Mouse (Mus musculus) thymus, postnatal 25 days (tissue): Measurements from ENCODE around the gene Aplp1.

Source experiments
- DNase-seq: peaks from one replicate; pipeline ENCODE4 v3.0.0; 2022

Aplp1 gene

DNA sequence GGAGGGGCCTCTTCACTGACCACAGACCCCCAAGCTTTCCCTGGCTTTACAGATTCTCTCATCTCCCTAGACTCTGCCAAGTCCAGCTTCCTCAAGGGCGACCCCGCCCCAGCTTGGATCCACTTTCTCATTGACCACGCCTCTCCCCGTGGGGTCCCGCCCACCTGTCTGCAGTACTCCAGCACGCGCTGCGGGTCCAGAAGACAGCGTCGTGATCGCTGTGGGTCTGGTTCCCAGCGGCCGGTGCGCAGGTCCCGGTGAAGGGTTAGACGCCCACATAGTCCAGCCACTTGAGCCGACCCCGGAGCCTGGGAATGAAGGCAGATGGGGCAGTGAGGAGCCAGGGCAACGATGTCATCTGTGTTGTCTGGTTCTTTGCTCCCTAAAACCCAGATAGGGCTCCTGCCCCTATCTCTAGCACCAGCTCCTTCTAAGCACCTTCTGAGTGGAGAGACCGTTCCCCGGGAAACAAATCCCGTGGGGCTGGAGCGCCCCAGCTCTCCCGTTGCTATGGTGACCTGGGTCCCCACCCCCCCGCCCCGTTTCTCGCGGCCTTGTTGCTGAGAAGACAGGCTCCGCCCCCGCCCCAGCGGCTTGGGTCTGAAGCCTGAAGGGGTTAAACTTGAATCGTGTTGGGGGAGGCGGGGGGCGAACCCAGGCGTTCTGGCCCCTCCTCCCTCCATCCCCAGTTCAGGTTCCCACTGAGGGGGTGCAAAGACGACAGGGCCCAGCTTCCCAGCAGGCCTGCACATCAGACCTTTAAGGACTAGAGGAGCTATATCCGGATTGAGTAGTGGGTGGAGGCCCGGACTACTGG, 973 bp downstream of the Aplp1 start:
- no peak for DNase-seq

DNA sequence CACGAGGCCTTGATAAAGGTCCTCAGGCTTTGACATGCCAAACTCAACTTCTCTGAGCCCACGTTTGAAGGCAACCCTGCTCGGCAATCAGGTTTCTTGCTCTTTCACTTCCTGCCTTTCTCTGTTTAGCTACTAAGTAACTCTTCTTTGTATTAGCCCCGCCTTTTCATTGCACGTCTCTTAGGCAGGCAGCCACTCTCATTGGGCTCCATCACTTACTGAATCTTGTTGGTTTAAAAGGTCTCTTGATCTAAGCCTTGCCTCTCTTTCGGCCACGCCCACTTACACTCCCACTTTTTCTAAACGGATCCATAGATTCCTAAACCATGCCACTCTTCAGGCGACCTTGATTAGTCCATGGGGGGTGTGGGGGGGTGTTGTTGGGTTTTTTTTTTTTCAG, 1.6 kb downstream of the Aplp1 start:
- DNase-seq = no peak

DNA sequence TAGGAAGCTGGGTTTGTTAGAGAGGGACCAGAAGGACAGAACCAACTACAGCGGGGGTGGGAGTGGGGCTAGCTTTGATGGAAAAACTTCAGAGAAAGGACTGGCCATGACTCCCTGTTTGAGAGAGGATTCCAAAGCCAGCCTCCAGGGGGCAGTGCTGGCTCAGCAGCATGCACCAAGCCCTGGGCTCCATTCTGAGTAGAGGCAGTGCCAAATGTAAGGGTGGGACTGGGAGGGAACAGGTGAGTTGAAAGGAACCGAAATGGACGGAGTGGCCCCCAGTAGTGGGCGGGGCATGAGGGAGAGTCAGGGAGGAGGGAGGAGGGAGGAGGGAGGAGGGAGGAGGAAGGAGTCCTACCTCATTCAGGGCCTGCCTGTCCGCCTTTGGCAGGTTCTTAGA, 4.6 kb downstream of the Aplp1 start:
- DNase-seq = peak; percentile 57

DNA sequence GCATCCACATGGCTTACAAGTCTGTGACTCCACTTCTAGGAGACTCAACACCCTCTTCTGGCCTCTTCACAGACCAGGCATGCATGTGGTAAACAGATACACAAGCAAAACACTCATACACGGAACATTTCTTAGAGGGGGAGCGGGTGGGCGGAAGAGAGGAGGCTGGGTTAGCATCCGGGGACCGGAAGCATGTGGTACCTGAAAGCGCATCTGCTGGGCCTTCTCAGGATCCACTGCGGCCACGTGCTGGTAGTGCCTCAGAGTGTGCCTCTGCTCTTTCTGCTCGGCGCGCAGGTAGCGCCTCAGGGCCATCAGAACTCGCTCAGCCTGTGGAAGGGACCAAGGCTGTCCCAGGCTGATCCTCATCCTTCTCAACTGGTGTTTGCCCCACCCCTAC, 5.6 kb downstream of the Aplp1 start:
- DNase-seq = no peak

DNA sequence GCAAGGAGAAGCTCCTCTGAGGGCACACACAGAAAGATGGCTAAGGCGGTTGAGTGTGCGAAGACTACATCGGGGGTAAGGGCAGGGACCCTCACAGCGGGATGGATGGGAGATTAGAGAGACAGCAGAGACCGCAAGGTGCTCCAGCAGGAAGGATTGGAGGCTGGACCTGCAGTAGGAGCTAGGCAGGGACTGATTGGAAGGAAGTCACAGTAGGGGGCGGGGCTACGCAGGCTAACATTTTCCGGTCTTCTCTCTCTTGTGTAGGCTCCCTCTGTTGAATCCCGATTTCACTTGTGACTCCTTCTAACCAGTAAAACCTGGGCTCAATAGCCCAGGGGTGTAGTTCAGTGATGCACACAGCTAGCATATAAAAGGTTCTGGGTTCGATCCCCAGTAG, 8.5 kb downstream of the Aplp1 start:
- no peak for DNase-seq

DNA sequence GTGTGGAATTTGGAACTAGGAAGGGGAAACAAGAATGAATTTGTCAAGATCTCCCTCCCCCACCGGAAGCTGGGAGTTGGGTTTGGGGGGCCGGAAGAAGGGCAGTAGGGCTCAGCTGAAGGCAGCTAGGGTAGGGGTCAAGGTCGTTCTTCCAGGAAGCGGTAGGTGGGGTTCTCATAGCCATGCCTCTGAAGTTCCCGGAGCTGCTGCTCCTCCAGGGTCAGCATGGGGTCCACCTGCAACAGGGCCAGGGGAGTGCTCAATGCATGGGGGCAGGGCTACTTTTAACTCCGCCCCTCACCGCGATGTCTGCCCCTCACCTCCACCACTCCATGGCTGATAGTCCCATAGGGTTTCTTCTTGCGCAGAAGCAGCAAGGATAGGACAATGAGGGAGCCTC, 10.2 kb downstream of the Aplp1 start:
- no peak for DNase-seq

DNA sequence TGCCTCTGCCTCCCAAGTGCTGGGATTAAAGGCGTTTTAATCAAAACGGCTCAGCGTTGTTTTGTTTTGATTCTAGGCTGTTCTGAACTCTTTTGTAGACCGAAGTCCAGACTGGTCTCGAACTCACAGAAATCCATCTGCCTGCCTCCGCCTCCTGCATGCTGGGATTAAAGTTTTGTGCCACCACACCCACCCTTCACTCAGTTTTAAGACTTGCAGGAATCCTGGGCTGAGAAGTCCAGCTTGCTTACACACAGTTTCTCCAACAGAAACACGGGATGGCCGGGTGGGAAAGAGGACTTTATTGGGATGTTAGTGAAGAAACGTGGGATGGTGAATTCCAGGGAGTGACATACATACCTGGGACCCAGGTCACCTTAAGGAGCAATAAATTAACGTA, 10.6 kb downstream of the Aplp1 start:
- no peak for DNase-seq

DNA sequence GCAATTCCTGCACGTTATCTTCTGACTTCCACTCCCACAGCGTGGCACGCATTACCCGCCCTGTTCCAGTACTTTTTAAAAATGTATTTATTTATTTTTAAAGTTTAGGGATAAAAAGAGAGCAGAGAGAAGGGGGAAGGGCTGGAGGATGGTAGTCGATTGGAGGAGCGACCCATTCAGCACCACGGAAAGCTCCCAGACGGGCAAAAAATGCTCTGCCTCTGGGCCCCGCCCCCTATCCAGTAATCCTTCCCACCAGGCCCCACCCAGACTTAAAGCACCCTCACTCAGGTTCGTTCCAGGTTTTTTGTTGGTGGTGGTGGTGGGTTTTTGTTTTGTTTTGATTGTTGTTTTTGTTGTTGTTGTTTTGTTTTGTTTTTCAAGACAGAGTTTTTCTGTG, 11.1 kb downstream of the Aplp1 start:
- DNase-seq = no peak

DNA sequence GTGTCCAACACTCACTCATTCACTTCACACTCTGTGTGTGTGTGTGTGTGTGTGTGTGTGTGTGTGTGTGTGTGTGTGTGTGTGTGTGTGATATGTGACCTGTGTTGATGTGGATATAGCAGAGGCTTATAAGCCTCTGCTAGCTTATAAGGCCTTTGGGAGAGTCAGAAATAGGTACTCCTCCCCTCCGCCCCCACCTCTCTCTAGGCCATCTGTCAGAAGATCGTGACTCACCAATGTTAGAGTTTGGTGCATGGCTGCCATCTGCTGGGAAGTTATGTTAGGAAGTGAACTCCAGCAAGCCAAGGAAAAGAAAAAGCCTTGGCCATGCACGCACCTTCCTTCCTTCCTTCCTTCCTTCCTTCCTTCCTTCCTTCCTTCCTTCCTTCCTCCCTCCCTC, 13.5 kb downstream of the Aplp1 start:
- peak; percentile 78 for DNase-seq

DNA sequence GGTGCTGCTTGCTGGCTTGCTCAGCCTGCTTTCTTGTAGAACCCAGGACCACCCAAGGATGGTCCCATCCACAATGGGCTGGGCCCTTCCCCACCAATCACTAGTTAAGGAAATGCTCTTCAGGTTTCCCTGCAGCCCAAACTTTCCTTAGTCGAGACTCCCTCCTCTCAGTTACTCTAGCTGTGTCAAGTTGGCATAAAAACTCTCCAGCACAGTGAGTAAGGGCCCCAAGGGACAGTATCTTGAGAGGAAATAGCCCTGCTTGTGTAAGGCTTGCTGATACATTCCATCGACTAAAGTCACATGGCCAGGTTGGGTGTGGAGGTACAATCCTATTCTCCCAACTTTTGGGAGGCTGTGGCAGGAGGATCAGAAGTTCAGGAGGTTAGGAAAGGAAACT, 15.1 kb downstream of the Aplp1 start:
- no peak for DNase-seq

DNA sequence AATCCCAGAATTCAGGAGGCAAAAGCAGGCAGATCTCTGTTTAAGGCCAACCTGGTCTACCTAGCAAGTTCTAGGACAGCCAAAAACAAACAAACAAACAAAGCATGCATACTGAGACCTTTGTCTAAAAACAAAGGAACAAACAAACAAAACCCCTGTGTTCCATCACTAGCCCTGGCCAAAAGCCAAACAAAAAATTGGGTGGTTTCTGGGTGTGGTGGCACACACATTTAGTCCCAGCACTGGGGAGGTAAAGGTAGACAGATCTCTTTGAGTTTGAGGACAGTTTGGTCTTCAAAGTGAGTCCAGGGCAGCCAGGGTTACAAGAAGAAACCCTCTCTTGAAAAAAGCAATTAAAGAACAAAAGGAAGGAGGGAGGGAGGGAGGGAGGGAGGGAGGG, 16.0 kb downstream of the Aplp1 start:
- DNase-seq = no peak

DNA sequence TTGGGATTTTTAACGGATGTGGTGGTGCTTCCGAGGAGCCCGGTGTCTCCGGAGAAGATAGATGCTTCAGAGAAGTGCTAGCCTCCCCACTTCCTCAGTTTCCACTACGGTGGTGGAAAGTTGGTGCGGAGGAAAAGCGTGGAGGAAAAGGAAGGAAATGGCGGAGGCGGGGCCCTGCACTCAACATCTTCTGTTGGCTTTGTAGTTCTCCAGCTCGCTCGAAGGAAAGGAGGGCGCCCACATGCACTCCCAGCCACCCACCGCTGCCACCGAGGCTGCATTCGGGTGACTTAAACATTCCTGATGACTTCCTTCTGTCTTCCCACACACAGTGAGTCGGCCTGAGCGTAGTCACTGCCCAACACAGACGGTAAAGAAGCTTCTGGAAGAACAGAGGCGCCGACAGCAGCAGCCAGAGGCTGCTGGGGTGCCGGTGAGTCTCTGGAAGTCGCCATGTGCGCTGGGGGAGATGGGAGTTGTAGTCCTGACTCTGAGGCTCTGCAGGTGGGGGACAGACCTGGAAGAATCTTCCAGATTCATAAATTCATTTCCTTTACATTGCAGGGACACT, 22.2 kb downstream of the Aplp1 start:
- DNase-seq = peak; percentile 77

DNA sequence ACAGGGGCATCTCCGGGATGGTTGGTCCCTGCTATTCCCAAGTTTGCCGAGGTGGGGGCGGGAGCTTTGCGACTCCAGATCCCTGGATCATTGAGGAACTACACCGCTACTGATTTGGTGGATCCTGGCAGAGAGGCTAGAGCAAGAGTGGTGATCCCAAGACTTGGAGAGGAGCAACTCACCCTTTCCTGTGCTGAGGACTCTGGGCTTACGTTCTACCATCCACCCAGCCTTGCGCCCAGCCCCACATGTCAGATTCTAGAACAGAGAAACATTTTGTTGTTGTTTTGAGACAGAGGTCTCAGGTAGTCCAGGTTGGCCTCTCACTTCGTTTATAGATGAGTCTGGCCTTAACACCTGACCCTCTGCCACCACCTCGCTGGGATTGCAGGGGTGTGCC, 22.8 kb downstream of the Aplp1 start:
- DNase-seq = no peak

DNA sequence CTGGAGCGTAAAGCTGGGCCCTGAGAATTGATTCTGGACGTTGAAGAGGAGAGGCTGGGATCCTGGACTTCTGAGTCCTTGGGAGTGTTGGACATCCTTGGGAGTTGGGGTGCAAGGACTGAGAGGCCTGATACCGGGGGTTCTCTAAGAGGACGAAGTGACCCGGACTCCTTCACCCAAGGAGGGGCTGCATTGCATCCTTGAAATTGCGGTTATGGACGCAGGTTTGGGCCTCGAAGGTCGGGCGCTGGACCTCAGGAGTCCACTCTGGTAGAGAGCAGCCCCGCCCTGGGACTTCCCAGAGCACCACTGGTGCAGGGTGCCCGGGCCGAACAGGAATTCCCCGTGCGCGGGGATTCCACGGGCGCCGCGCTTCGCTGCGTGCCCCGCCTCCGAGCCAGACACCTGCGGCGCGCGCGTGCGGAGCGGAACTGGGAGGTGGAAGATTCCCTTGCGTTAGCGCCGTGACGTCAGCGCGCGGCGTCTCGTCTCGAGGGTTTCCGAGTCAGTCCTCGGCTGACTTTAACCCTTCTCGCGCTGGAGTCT, 23.4 kb downstream of the Aplp1 start:
- DNase-seq = peak; percentile 94

DNA sequence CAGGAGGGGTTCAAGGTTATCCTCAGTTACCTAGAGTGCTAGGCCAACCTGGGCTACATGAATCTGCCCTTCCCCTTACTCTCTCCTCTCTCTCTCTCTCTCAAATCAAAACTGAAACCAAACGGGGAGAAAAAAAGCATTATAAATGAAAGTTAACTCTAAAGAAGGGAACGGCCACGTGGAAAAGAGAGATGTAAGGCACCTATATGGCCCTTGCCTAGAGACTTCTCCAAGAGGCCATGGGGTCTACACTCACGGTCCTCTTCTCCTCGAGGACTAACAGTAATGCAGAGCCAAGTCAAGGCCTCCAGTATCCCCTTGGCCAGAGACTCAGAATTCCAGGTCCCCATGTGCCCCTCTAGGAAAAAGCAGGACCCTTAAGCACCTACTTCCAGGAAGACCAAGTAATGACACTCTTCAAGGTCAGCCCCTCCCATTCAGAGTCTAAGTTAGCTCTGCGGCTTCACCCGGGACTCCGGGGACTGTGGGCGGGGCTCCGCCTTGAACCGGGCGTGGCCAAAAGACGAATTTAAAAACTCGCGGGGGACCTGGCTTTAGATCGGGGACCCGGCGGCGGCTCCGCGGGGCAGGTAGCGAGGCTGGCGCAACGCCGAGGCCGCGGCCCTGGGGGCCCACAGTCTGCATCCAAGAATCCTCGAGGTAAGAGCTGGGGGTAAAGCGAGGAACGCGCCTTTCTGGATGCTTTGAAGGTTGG, 24.0 kb downstream of the Aplp1 start, which contains the start of gene Nfkbid:
TSS of gene Nfkbid (plus strand) at position 558 of the 715 bp plus-strand sequence.
- peak; percentile 95 for DNase-seq

DNA sequence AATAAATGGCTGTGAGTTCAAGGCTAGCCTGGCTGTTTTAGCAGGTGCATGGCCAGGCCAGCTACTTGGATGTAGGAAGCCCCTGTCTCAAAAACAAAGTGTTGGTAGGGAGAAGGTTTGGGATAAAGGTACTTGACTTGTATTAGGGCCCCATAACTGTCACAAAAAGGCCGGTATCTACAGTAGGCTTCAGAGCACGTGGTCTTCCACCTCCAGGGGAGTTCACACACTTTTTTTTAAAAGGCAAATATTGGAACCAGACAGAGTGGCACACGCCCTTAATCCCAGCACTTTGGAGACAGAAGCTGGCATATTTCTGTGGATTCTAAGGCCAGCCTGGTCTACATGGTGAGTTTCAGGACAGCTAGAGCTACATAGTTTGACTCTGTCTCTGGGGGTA, 24.7 kb downstream of the Aplp1 start:
- no peak for DNase-seq

DNA sequence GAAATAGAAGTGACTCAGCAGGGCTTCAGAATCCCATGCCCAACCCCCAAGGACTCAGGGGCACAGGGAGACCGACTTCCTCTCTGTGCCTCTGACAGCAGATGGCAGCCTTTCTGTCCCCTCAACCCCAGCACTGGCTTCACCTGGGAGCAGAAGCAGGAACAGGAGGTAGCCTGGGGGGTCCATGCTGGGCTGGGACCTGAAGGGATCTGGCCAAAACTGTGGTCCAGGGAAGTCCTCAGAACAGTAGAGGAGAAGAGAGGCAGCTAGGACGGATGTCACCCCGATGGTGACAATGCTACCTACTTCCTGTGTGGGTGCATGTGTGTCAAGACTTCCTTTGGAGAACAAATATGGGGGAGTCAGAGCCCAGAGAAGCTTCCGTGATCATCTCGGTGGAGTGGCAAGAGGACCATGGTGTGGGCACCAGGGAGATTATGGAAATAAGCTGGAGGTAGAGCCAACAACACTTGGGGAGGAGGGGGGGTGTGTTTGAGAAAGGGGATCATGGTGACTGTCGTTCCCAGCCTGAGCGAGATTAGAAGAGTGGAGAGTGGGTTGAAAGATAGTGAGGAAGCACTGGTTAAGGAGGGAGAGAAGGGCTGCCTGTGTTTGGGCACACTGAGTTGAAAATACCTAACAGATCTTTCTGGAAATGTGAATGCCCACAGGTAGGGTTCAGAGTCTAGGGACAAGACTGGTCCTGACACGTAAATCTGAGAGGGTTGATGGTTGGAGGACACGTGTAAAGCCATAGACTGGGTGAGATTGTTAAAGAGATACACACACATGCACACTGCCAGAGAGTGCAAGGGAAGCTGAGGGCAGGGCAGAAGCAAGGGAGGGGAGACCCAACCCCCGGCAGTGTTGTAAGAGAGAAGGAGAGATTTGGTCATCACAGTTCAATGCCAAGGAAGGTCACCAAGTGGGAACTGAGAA, 25.5 kb downstream of the Aplp1 start, which contains the start of gene Hcst:
TSS of gene Hcst (minus strand) at position 294 of the 939 bp plus-strand sequence.
- peak; percentile 78 for DNase-seq

DNA sequence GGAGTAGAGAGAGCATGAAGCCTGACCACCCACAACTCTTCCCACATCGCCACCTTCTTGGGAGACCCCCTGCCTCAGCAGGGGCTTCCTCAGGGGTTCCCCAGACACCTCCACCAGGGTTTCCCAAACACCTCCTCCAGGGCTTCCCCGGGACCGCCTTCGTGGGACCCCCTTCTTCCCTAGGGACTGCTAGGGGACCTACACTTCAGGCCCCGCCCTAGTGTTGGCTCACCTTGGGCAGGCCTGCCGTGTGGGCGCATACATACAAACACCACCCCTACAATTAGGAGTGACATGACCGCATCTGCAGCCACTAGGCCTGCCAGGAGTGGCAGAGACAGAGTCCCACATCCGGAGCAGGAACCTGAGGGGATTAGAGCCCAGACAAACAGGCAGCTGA, 27.5 kb downstream of the Aplp1 start:
- DNase-seq = peak; percentile 59

DNA sequence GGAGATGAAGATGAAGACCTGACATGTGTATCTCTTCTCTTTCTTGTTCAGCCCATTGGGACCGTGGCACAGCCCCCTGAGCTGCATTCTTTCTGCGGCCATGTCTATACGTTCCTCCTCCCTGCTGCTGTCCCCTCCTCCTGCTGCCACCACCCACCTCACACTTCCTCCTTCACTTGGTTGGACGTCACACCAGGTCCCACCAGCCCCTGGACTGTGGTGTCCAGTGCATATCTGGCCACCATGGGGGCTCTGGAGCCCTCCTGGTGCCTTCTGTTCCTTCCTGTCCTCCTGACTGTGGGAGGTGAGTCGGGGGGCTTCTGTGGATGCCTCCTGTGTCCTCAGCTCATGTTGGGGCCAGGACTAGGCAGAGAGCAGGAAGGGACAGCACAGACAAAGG, 31.7 kb downstream of the Aplp1 start, which contains the start of gene Tyrobp:
TSS of gene Tyrobp (plus strand) at position 165 of the 400 bp plus-strand sequence.
- DNase-seq = no peak

DNA sequence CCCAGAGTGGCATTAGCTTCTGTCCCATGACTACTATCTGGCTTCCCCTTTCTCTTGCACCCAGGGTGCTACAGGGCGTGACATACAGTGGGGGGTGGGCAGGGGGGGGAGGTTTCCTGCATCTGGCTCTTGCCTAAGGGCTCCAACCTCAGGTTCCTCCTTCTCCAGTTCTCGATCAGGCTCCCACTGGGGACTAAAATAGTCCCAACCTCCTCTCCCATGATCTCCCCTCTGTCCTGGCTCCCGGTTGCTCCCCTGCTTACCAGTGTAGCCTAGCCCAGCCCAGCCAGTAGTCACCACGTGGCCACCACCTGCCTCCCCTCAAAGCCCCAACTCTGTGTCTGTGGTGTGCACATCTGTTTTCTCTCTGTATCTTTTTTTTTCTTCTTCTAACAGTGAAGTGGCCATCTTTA, 32.6 kb downstream of the Aplp1 start:
- peak; percentile 62 for DNase-seq

DNA sequence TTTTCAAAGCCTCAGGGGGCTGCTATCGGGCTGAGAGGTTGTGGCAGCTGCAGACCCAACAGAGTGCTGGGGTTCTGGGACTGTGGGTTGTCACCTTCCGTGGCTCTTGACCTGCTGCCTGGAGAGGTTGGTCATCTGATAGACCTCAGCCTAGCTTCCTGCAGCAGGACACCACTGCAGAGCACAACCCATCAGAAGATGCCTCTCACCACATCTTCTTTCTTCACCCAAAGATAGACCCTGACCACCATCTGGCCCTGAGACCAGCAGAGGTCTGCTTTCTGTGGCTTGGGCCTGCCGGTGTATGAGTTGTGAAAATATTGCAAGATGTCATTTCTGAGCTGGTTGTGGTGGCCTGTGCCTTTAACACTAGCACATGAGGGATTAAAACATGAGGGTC, 34.3 kb downstream of the Aplp1 start:
- DNase-seq = no peak

DNA sequence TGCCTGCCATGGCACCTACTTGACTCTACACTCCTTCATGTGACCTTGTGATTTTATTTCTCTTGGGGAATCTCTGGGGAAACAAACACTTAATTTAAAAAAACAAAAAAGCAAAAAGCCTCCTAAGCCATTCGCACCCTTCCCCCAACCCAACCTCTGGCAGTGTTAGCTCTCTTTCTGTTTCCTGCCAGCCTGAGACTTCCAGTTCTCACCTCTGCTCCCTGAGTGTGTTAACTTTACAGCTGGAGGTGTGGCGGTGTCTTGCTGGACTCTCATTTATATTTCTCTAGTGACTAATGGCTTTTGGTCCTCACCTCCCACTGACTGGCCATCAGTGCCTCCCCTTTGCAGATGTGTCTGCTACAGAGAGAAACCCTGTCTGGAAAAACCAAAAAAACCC, 35.5 kb downstream of the Aplp1 start:
- DNase-seq = peak; percentile 40
